Comparison of ENCODE assay signal across 8 mouse cellular contexts in genomic region chr6:31075572-31076477, GRCm38 (mm10).
A peak's percentile ranks its signal among the peaks of the same experiment; 100 is the strongest.
DNase-seq lines count a peak whose midpoint lies in the region; ATAC-seq and TF ChIP-seq lines count a peak whose summit lies in the region.

No protein-coding gene starts in this region.

- H3K4me2 ChIP-seq in intestine, embryonic 16.5 days (ENCODE audit: low read depth, low read length), result peak overlapping the region; percentile 18; the same call in 1 of the 2 replicates
- no peak overlapping the region for H3K4me2 ChIP-seq in liver, embryonic 12.5 days
- H3K4me2 ChIP-seq in stomach, embryonic 15.5 days, result peak overlapping the region; percentile 22

- DNase-seq in 3T3-L1 (ENCODE audit: low read depth, low spot score), result peak; percentile 97
- peak; percentile 70 for DNase-seq in R1 (ENCODE audit: low read depth, low spot score)
- peak; percentile 56 to 63 for DNase-seq in gastrocnemius, postnatal 36 days
- DNase-seq in naive thymus-derived CD4-positive, alpha-beta T cell, adult 2 months (ENCODE audit: low read depth), result peak; percentile 72

- no peaks in the 10 kb centered on the region for H3K36me3 ChIP-seq in intestine, embryonic 16.5 days (ENCODE audit: control insufficient read depth, insufficient read depth, low read length)
- 0 out of 2 replicates have a peak, but pooled peaks cover 2% of the 10 kb centered on the region for H3K36me3 ChIP-seq in liver, embryonic 12.5 days
- H3K36me3 ChIP-seq in stomach, embryonic 15.5 days, result no peaks in the 10 kb centered on the region

- H3K27me3 ChIP-seq in intestine, embryonic 16.5 days (replicated peaks; ENCODE audit: control insufficient read depth, insufficient read depth, low read length), result no peaks in the 10 kb centered on the region
- H3K27me3 ChIP-seq in liver, embryonic 12.5 days (replicated peaks), result no peaks in the 10 kb centered on the region
- no peaks in the 10 kb centered on the region for H3K27me3 ChIP-seq in stomach, embryonic 15.5 days (replicated peaks)

- intact Hi-C loops in gastrocnemius, postnatal 36 days (cut with DNase I), result loop anchor here (5.0 to 10.0 kb wide), 5 partner anchors 51 to 381 kb away; partner anchors contain the start of gene Mkln1

- peak; percentile 36 for ATAC-seq in intestine, embryonic 16.5 days
- ATAC-seq in liver, embryonic 12.5 days, result peak; percentile 58
- ATAC-seq in stomach, embryonic 15.5 days (ENCODE audit: insufficient read depth, low FRiP score, low read depth), result peak; percentile 68

- H3K4me1 ChIP-seq in cortical plate, adult 2 months (ENCODE audit: control insufficient read depth, insufficient read depth, low read length), result peaks cover 25% of the 10 kb centered on the region
- peaks cover 38% of the 10 kb centered on the region for H3K4me1 ChIP-seq in intestine, embryonic 16.5 days (ENCODE audit: control insufficient read depth, insufficient read depth, low read length)
- peaks cover 31% of the 10 kb centered on the region for H3K4me1 ChIP-seq in liver, embryonic 12.5 days
- H3K4me1 ChIP-seq in stomach, embryonic 15.5 days, result peaks cover 35% of the 10 kb centered on the region

- H3K27ac ChIP-seq in cortical plate, adult 2 months (ENCODE audit: insufficient read depth, low read length), result no peak overlapping the region
- 0 out of 2 replicates have a peak overlapping the region, but pooled peaks have one; percentile 50 for H3K27ac ChIP-seq in intestine, embryonic 16.5 days (ENCODE audit: low read length)
- H3K27ac ChIP-seq in liver, embryonic 12.5 days, result no peak overlapping the region
- H3K27ac ChIP-seq in stomach, embryonic 15.5 days, result peak overlapping the region; percentile 60

- 20% methylated on average over 13 of the region's 13 CpGs for WGBS in intestine, embryonic 16.5 days
- WGBS in liver, embryonic 12.5 days (ENCODE audit: insufficient replicate concordance), result 42% methylated on average over 13 of the region's 13 CpGs
- WGBS in stomach, embryonic 15.5 days, result 21% methylated on average over 13 of the region's 13 CpGs

- no peak overlapping the region for H3K4me3 ChIP-seq in cortical plate, adult 2 months (ENCODE audit: insufficient read depth, low read length)
- no peak overlapping the region for H3K4me3 ChIP-seq in intestine, embryonic 16.5 days (ENCODE audit: low read length)
- H3K4me3 ChIP-seq in liver, embryonic 12.5 days, result no peak overlapping the region
- no peak overlapping the region for H3K4me3 ChIP-seq in stomach, embryonic 15.5 days (replicated peaks)

- peak overlapping the region; percentile 43; the same call in 1 of the 2 replicates for H3K9ac ChIP-seq in intestine, embryonic 16.5 days (ENCODE audit: low read depth, low read length)
- no peak overlapping the region for H3K9ac ChIP-seq in liver, embryonic 12.5 days
- H3K9ac ChIP-seq in stomach, embryonic 15.5 days, result no peak overlapping the region

- no peak for TF ChIP-seq POLR2A in cortical plate, adult 2 months (IDR thresholded peaks at IDR 0.05; ENCODE audit: extremely low read depth, insufficient read depth, low read length)

- peak; percentile 85 for TF ChIP-seq CTCF in cortical plate, adult 2 months (IDR thresholded peaks at IDR 0.05; ENCODE audit: extremely low read depth, insufficient read depth, low read length)

- no peaks in the 10 kb centered on the region for H3K9me3 ChIP-seq in intestine, embryonic 16.5 days (ENCODE audit: control insufficient read depth, low read length)
- no peaks in the 10 kb centered on the region for H3K9me3 ChIP-seq in liver, embryonic 12.5 days (replicated peaks)
- H3K9me3 ChIP-seq in stomach, embryonic 15.5 days, result no peaks in the 10 kb centered on the region

Comparison
In these comparisons a context has a peak if more than half of its experiments do, and no peak if none do; other contexts are left out.
1. H3K27ac ChIP-seq: peak in intestine, embryonic 16.5 days (single experiment) and stomach, embryonic 15.5 days (single experiment); none in cortical plate, adult 2 months (single experiment) and liver, embryonic 12.5 days (single experiment).
2. Peak in every context shown above with its lines, with median percentiles within 50 percentile points of each other: DNase-seq and ATAC-seq.